Mouse (Mus musculus): ENCODE measurements at regions not wholly inside any gene's neighbourhood (a gene's known extent, or its start where the extent isn't known, plus 50 kb on each side); places are given as distances from the start of the nearest gene placed in this dataset.

GRCm38 (mm10) chr11:94850129-94850528, 67.6 kb upstream of the Tmem92 start:
- Histone ChIP-seq H3K9ac (ENCODE audit: low read depth, low read length) (no peak overlapping the region), H3K4me3 (ENCODE audit: low read depth, low read length) (no peak overlapping the region), H3K27me3 (replicated peaks; ENCODE audit: control insufficient read depth, insufficient read depth, low read length) (no peaks in the 10 kb centered on the region), H3K4me1 (replicated peaks; ENCODE audit: control insufficient read depth, insufficient read depth, low read length) (no peaks in the 10 kb centered on the region), H3K27ac (ENCODE audit: low read depth, low read length) (no peak overlapping the region), H3K36me3 (ENCODE audit: control insufficient read depth, insufficient read depth) (no peaks in the 10 kb centered on the region), H3K9me3 (ENCODE audit: control insufficient read depth) (no peaks in the 10 kb centered on the region), H3K4me2 (replicated peaks; ENCODE audit: low read depth) (no peak overlapping the region)
- ATAC-seq = no peak
- 91% methylated on average over 3 of the region's 3 CpGs for WGBS
- peak; percentile 19; the same call in 1 of the 2 replicates for TF ChIP-seq CTCF (IDR thresholded peaks at IDR 0.05; ENCODE audit: low read depth)

DNA sequence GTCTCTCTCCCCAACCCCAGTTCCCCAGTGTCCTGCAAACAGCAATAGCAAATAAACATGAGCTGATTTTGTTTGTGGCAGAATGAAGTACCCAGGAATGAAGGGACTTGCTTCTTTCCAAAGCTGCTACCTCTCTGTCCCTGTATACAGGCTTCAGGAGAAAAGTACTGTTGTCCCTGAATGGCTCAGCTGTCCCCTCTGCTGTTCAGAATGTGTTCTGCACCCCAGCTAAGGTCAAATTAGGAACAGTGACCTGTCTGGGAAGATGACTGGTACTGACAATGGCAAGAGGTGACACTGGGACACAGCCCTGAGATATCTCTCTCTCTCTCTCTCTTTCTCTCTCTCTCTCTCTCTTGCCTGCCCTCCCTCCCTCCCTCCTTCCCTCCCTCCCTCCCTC, 56.6 kb upstream of the Tmem92 start:
- peaks cover 3% of the 10 kb centered on the region; the same call in 1 of the 2 replicates for H3K9me3 ChIP-seq (ENCODE audit: control insufficient read depth)
- H3K9ac ChIP-seq (ENCODE audit: low read depth, low read length) = no peak overlapping the region
- no peaks in the 10 kb centered on the region for H3K27me3 ChIP-seq (replicated peaks; ENCODE audit: control insufficient read depth, insufficient read depth, low read length)
- no peak for ATAC-seq
- no peak overlapping the region for H3K4me3 ChIP-seq (ENCODE audit: low read depth, low read length)
- no peak overlapping the region for H3K4me2 ChIP-seq (replicated peaks; ENCODE audit: low read depth)
- TF ChIP-seq CTCF (IDR thresholded peaks at IDR 0.05; ENCODE audit: low read depth) = peak; percentile 70
- no peaks in the 10 kb centered on the region for H3K4me1 ChIP-seq (replicated peaks; ENCODE audit: control insufficient read depth, insufficient read depth, low read length)
- H3K36me3 ChIP-seq (ENCODE audit: control insufficient read depth, insufficient read depth) = no peaks in the 10 kb centered on the region
- no peak overlapping the region for H3K27ac ChIP-seq (ENCODE audit: low read depth, low read length)

DNA sequence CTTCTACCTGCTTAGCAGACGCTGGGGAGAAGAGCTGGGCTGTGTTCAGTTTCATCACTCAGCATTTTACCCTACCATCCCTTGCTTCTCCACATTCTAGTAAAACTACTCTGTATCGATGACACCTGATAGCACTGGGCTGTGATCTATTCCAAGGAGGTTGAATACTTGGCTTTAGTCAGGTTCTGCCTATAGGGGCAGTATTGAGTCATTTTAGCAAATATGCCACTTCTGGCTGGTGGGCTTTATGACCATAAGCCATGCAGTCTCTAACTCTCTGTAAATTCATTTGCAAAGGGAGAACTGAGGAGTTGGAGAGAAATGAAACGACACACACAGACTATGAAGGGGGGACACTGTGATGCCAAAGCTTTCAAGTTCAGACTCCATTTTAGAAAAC, 55.6 kb upstream of the Tmem92 start:
- Histone ChIP-seq H3K36me3 (ENCODE audit: control insufficient read depth, insufficient read depth) (no peaks in the 10 kb centered on the region), H3K27ac (ENCODE audit: low read depth, low read length) (no peak overlapping the region), H3K9ac (ENCODE audit: low read depth, low read length) (no peak overlapping the region), H3K9me3 (ENCODE audit: control insufficient read depth) (peaks cover 3% of the 10 kb centered on the region; the same call in 1 of the 2 replicates), H3K4me1 (replicated peaks; ENCODE audit: control insufficient read depth, insufficient read depth, low read length) (no peaks in the 10 kb centered on the region), H3K27me3 (replicated peaks; ENCODE audit: control insufficient read depth, insufficient read depth, low read length) (no peaks in the 10 kb centered on the region), H3K4me3 (ENCODE audit: low read depth, low read length) (no peak overlapping the region), H3K4me2 (replicated peaks; ENCODE audit: low read depth) (no peak overlapping the region)
- WGBS = 69% methylated on average over 3 of the region's 3 CpGs
- TF ChIP-seq CTCF (IDR thresholded peaks at IDR 0.05; ENCODE audit: low read depth) = peak; percentile 56
- ATAC-seq = no peak

- Histone ChIP-seq H3K27ac (ENCODE audit: low read depth, low read length) (no peak overlapping the region), H3K4me3 (ENCODE audit: low read depth, low read length) (no peak overlapping the region), H3K27me3 (replicated peaks; ENCODE audit: control insufficient read depth, insufficient read depth, low read length) (no peaks in the 10 kb centered on the region), H3K36me3 (ENCODE audit: control insufficient read depth, insufficient read depth) (no peaks in the 10 kb centered on the region), H3K4me2 (replicated peaks; ENCODE audit: low read depth) (no peak overlapping the region), H3K4me1 (replicated peaks; ENCODE audit: control insufficient read depth, insufficient read depth, low read length) (no peaks in the 10 kb centered on the region), H3K9ac (ENCODE audit: low read depth, low read length) (no peak overlapping the region), H3K9me3 (ENCODE audit: control insufficient read depth) (peaks cover 3% of the 10 kb centered on the region; the same call in 1 of the 2 replicates)
- peak; percentile 75 for ATAC-seq
- no peak for TF ChIP-seq CTCF (IDR thresholded peaks at IDR 0.05; ENCODE audit: low read depth)
Observed at GRCm38 (mm10) chr11:94836347-94836746, 53.8 kb upstream of the Tmem92 start.

DNA sequence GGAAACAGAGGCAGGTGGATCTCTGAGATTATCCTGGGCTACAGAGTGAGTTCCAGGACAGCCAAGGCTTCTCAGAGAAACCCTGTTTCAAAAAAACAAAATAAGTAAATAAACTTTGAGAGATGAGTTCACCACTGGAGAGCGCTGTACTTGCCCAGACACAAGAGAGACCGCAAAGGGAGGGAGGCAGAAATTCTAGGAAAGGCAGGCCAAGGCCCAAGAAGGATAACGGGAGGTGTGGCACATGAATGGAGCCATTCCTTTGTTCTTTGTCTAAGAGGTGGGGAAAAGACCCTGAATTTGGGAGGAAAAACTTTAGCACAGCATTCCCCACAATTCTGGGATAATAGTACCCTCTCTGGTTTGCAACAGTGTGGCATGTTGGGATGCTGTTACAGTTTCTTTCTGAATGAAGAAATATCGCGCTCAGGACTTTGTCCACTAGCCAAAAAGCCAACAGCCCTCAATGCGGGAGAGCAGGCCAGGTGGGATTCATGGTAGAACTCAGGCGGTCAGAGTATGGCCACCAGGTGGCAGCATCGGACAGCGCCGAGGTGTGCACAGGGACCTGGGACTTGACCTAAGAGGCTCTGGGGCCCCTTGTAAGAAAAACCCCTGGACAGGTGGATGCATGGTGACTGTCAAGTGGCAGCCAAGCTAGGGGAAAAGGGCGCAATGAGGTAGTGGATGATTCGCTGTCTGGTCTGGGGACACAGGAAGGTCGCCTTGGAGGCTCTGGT, 49.9 kb upstream of the Tmem92 start:
- Histone ChIP-seq H3K27ac (ENCODE audit: low read depth, low read length) (no peak overlapping the region), H3K27me3 (replicated peaks; ENCODE audit: control insufficient read depth, insufficient read depth, low read length) (no peaks in the 10 kb centered on the region), H3K9me3 (ENCODE audit: control insufficient read depth) (peaks cover 3% of the 10 kb centered on the region; the same call in 1 of the 2 replicates), H3K4me1 (replicated peaks; ENCODE audit: control insufficient read depth, insufficient read depth, low read length) (no peaks in the 10 kb centered on the region), H3K4me2 (replicated peaks; ENCODE audit: low read depth) (no peak overlapping the region), H3K36me3 (ENCODE audit: control insufficient read depth, insufficient read depth) (no peaks in the 10 kb centered on the region), H3K4me3 (ENCODE audit: low read depth, low read length) (no peak overlapping the region), H3K9ac (ENCODE audit: low read depth, low read length) (no peak overlapping the region)
- no peak for ATAC-seq
- WGBS = 27% methylated on average over 13 of the region's 13 CpGs
- TF ChIP-seq CTCF (IDR thresholded peaks at IDR 0.05; ENCODE audit: low read depth) = peak; percentile 89
